Mouse (Mus musculus): ENCODE results near the gene Atp8b4. TPM values are rescaled to one million over a fixed set of nuclear protein-coding genes. Genes with fewer than 3 reads are reported as not detected.

Gene Atp8b4
- total RNA-seq, 2 experiments from 2014 or later = 0.27 to 0.31 TPM

DNA sequence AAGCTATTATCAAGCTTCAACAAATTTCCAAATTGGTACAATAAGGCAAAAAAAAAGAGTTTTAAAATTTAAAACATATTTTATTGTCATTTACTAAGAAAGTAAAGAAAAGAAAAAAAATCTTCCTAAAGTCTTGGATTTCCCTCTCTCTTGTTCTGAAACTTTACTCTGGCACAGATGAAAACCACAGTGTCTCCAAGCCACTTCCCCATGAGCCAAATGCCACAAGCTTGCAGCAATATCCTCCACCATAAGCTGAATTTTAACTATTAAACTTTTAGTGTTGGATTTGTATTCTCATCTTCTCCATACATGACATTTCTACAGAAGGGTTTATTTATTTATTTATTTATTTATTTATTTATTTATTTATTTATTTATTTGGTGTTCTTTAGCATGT lies 114.4 kb downstream of the Atp8b4 start:
- DNase-seq = no peak
- intact Hi-C loops (cut with DNase I; ENCODE audit: low total_unique reads) = no loop called here

DNA sequence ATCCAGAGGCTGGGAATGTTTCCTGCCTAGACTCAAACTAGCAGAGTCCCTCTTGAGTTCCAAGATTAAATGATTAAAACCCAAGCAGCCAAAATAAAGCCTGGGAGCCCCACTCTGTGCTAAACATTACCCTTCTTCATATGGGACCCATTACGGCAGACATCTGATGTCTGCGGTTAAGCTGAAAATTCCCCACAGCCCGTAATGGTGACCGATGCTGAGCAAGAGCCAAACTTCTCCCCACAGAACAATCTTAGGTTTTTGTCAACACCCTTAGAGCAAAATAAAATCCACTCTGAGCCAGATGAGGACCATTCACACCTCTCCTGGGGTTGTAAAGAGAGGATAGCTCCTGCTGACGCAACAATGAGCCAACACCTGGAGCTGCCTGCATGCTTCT lies 120.2 kb downstream of the Atp8b4 start:
- intact Hi-C loops (cut with DNase I; ENCODE audit: low total_unique reads) = no loop called here
- DNase-seq = no peak

DNA sequence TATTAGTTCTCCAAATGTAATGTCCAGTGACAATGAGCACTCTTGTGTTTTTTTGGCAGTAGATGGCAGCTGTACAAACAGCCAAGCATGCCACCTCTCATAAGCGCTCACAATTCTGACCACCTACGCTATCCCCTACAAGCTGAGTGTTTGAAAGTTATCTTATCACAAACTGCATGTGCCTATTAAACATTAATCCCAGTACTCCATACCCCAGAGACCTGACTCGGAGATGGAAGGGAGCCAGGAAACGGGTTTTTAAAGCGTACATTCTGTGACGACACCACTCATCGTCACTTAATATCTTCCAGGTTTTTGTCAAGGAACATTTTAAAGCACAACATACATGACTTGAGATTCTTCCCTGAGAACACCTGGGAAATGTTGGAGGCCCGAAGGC lies 128.8 kb downstream of the Atp8b4 start:
- DNase-seq = no peak
- intact Hi-C loops (cut with DNase I; ENCODE audit: low total_unique reads) = no loop called here

DNA sequence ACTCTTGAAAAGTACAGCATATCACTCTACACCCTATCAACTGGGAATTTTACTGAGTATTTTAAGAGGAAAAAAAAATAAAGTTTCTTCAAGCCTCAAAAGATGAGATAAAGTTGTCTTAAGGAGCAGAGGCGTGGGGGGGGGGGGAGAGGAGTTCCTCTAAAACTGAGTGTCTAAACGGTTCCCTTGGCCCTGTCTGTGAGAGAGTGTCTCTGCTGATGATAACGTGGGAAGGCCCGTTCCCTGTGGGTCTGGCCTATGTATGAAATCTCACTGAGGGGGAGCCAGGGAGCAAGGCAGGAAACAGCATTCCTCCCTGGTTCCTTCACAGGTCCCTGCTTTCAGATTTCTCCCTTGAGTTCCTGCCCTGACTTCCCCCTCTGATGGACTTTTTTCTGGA lies 130.7 kb downstream of the Atp8b4 start:
- intact Hi-C loops (cut with DNase I; ENCODE audit: low total_unique reads) = loop anchor here (10.0 kb wide), 1 partner anchor 365 kb away; no protein-coding TSS in a partner anchor
- no peak for DNase-seq

DNA sequence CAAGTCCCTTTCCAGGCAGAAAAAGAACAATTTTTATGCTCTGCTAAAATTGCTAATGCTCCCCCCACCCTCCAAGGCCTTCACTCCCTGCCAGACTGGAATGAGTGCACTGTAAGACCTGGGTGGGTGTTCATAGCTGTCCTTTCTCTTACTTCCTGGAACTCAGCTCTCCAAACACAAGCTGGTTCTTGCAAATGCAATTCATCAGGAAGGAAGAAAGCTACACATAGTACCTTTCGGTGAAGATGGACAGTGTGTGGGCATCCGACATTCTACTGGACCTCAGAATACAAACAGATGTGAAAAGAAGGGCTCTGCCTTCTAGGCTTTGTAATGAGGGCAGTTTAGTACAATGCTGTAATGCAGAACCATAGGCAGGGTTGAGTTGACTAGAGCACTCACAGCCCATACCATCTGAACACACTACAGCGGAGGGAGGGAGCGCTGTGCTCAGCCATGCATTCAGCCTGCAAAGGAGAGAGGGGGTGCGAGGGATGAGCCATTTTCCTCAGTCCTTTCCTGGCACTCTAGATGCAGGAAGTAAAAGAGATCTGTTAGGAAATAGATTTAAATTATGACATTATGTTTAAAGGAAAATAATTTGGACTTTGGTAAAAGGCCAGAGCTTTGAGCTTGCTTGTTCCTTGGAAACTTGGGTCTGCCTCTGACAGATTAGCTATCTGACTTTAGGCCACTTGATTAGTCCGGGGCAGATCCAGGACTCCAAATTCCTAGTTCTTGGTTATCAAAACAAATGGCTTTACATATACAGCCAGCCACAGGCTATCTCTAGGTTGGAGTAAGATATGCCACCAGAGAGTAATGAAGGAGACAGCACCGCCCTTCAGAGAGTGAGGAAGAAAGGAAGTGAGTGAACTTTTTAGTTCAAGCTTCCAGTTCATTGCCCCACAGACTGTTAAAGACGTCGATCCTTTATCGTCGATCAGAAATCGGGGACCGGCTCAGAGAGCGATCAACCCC lies 136.4 kb downstream of the Atp8b4 start:
- intact Hi-C loops (cut with DNase I; ENCODE audit: low total_unique reads) = loop anchor here (5.0 to 10.0 kb wide), 2 partner anchors 359 to 472 kb away; no protein-coding TSS in a partner anchor
- DNase-seq = no peak

DNA sequence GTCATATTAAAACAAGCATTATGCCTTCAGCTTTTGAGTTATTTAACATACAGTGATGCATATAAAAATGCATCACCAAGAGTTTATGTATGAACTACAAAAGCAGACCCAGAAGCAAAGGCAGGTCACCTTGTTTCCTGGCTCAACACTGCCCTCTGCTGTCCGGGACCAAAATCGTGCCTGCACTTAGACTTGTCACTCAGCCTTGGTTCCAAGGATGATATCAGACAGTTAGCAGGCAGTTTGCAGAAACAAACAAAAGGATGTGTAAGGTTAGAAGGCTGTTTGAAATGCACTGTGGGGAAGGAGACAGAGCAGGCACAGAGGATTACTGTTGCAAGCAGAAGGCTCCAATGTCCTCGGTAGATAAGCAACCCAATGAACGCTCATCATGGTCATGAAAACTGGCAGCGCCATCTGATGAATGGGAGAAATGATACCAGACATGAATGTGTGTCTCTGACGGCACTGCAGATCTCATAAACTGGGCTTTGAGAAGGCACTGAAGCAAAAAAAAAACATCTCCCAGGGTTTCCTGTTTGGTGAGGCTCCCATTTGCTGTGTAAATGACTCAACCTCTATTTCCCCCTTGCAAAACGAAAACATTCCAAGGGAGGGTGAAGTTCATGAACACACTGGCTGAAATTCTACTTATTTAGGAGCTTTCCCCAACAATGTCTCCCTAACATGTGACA lies 137.3 kb downstream of the Atp8b4 start:
- DNase-seq = peak; percentile 81
- intact Hi-C loops (cut with DNase I; ENCODE audit: low total_unique reads) = loop anchor here (5.0 to 10.0 kb wide), 2 partner anchors 358 to 471 kb away; no protein-coding TSS in a partner anchor

DNA sequence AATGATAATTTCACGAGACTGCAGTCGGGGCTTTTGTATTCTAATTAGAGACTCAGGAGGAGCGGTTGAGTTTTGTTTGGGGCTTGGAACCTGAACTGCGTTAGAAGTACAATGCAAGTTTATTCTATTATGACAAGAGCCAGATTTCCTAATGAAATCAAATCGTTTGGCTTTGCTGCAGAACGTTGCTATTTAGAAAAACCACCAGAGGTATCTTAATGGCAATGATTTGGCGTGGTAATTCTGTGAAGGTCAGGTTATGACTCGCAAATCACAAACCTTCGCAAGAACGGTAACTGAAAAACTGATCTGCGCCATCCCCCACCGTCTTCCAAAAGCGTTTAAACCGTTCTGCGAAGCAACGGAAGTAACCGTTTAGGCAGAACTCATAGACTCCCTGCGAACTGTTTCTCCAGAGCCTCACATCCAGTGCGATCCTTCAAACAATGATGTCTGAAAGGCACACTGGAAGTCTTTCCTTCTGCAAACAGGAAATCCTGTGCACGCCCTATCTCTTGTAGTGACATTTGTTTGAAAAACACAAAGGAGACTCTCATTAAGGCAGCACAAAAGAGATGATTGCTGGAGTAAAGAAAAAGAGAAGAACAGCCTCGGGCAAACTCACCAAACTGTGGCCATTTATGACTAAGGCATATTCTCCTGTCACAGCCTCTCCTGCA lies 139.2 kb downstream of the Atp8b4 start:
- no peak for DNase-seq

DNA sequence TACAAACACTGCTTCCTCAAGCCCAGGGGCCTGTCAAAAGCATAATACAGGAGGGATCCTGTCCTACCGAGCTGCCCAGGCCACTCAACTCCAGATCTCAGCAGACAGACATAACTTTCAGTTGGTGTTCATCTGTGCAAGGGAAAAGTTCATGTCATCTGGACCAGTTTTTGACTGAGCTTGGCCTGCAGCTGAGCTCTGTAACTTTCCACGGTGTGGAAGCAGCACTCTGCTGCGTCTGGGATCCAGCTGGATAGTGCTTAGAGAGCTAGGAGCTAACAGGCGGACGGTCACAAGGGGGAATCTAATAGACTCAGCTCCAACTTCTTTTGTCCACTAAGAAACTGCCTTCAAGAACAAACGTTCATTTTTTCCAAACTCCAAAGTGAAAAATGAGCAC lies 139.8 kb downstream of the Atp8b4 start:
- intact Hi-C loops (cut with DNase I; ENCODE audit: low total_unique reads) = loop anchor here (5.0 to 10.0 kb wide), 2 partner anchors 356 to 468 kb away; no protein-coding TSS in a partner anchor
- DNase-seq = peak; percentile 59

More for the DNA sequence above, 139.2 kb downstream of the Atp8b4 start:
- intact Hi-C loops (cut with DNase I; ENCODE audit: low total_unique reads) = loop anchor here (5.0 to 10.0 kb wide), 2 partner anchors 356 to 469 kb away; no protein-coding TSS in a partner anchor

DNA sequence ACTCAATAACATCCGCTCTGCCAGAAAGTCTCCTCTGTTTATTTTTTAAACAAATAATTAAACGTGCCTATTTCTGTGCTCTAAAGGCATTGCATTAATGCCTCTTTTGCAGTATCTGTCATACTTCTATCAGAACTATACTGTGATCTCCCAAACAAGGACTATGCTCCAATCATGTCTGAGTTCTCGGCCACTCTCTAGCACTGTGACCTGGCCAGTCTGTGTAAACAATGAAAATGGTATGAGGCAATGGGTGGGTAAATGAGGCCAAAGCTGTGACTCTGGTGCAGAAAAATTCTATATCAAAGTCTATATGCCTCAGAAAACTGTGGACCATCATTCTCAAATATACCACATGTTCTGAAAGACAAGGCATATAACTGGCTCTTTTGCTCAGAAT lies 140.5 kb downstream of the Atp8b4 start:
- intact Hi-C loops (cut with DNase I; ENCODE audit: low total_unique reads) = loop anchor here (5.0 to 10.0 kb wide), 2 partner anchors 355 to 468 kb away; no protein-coding TSS in a partner anchor
- DNase-seq = no peak

DNA sequence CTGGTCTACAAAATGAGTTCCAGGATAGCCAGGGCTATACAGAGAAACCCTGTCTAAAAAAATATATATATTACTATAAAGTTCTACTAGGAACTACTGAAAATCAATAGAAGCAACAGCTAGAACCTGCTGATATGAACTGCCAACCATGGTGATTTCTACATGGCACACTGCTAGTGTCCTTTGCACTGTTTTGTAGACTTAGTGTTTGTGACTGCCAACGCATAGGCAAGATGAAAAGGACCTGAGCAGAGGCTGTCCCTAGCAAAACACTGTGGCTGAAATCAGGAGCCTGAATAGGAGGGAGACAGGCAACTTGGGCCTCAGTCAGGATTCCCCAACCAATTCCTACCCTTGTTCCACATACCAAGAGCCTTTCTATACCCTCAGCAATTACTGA lies 141.2 kb downstream of the Atp8b4 start:
- intact Hi-C loops (cut with DNase I; ENCODE audit: low total_unique reads) = no loop called here
- DNase-seq = no peak

DNA sequence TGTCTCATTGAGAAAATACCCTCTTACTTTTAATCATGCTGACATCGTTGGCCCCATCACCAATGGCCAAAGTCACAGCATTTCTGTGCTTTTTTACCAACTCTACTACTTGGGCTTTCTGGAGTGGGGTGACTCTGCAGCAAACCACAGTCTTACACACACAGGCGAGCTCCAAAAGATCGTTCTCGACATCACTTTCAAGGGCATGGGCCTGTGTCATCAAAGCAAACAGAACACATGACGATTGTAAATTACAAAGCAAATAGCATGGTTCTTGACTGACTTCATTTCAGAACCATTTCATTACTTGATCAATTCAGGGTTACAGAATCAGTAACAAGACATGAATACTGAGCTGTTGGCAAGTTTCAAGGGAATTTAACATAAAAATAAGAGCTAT lies 141.7 kb downstream of the Atp8b4 start:
- no peak for DNase-seq
- intact Hi-C loops (cut with DNase I; ENCODE audit: low total_unique reads) = no loop called here

DNA sequence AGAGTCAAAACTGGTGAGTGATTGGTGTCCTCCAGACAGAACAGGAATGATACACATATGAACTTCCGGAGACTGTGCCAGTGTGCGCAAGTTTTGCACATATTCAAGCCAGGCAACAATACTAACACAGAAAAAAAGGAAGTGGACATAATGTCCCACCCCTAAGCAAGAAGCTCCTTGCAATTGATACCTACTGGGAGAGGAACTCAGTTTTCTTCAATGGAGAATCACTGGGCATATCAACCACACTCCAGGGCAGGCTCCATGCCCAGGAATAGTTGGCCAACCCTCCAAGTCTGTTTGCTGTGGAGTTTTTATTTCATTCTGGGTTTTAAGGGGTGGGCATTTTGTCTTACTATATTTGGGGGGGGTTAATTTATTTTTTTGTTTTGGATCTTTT lies 145.2 kb downstream of the Atp8b4 start:
- intact Hi-C loops (cut with DNase I; ENCODE audit: low total_unique reads) = no loop called here
- DNase-seq = no peak

DNA sequence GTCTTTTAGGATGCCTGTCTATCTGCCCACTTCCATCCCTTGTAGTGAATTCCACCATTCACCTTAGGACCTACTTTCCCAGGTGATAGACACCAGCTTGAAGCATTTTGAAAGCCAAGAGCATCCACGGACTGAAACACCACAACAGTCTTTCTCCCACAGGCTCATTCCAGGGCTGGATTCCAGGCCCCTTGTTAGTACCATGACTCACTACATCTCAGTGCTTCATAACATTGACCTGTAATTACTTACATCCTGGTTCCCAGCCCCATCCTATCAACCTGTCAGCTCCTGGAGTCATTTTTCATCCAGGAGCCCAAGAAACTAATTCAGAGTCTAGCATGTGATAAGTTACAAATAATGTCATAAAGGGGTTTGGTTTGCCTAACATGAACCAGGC lies 148.7 kb downstream of the Atp8b4 start:
- intact Hi-C loops (cut with DNase I; ENCODE audit: low total_unique reads) = no loop called here
- DNase-seq = no peak

DNA sequence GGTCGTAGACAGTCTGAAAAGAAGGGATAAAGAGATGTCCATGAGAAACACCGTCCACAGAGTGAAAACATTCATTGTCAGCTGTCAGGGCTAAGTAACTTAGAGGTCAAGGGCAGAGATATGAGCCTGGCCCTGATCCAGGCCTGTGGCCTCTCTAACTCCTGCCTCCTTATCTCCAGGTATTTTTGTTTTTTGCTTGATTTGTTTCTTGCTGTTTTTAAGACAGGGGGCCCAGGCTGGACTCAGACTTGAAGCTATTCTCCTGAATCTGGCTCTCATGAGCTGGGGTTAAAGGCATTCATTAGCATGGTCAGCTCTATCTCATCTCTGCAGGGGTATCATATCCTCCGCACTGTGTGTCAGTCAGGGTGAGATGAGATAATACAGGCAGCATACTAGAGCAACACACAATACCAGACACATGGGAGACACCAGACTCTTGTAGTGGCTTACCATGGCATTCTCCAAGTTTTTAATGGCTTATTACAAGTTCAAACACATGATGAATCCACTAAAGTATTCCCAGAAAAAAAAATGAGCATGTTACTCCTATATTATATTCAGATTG lies 157.4 kb downstream of the Atp8b4 start:
- intact Hi-C loops (cut with DNase I; ENCODE audit: low total_unique reads) = no loop called here
- DNase-seq = no peak

DNA sequence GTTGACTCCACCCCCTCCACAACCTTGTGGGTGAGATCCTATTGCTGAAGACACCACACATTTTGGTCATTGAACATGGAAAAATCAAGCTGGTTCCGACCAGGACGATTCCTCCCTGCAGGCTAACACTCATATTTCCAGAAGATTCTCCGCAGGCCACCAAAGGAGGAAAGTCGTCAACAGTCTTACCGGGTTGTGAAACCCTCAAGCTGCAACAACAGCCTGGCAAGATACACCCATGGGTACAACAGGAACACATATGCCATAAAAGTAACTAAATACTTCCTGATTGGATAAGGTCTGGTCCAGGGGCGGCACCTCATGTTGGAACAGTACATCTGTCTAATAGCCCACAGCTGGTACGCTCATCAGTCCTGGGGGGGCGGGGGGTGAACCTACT lies 159.0 kb downstream of the Atp8b4 start:
- intact Hi-C loops (cut with DNase I; ENCODE audit: low total_unique reads) = no loop called here

DNA sequence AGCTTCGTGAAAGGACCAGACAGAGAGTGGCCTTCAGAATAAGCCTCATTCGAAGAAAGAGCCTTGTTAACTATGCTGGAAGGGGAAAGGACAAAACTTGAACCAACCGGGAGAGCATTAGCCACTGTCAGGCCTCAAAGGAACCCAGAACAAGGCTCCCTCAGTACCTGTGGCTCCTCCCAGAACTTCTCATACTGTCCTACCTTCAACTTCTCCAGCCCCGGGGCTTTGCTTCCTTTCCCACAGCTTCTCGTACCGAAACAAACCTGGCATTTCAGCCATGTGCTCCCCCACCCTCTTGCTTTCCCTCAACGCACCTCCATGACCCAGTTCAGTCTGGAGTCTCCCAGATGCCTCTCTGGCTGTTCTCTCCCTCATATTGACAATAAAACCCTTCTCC lies 160.3 kb downstream of the Atp8b4 start:
- DNase-seq = no peak
- intact Hi-C loops (cut with DNase I; ENCODE audit: low total_unique reads) = no loop called here

More for the DNA sequence above, 159.0 kb downstream of the Atp8b4 start:
- no peak for DNase-seq

DNA sequence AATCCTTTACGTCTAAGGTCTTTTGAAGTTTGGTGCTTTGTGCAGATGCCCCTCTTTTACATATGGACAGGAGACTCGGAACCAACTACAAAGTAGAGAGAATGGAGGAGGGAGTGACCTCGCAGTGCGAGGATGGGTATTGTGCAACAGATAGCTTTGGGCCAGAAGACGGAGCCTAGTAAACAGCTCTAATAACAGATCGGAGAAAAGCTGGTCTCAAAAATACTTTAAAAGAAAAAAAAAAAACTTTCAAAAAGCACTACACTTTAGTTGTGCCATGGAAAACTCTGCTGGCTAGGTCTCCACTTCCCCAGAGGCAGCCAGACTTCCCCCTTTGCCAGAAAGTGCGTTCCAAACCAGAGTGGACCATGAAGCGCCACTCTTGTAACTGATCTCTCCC lies 161.0 kb downstream of the Atp8b4 start:
- intact Hi-C loops (cut with DNase I; ENCODE audit: low total_unique reads) = no loop called here
- peak; percentile 25 for DNase-seq

DNA sequence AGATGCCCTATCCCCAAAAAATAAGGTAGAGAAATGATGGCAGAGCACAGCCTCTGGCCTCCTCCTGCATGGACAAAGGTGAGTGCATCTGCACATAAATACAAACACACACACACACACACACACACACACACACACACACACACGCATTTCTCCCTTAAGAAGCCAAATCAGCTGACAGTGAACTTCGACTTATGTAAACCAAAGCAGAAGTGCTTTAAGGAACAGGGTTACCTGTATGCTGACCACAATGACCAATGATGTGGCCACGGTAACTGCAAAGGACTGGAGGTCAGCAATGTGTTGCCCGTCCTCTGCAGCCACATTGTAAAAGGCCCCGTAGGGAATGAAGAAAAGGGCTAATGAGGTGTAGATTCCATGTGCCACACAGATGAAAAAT lies 163.3 kb downstream of the Atp8b4 start:
- no peak for DNase-seq
- intact Hi-C loops (cut with DNase I; ENCODE audit: low total_unique reads) = no loop called here

DNA sequence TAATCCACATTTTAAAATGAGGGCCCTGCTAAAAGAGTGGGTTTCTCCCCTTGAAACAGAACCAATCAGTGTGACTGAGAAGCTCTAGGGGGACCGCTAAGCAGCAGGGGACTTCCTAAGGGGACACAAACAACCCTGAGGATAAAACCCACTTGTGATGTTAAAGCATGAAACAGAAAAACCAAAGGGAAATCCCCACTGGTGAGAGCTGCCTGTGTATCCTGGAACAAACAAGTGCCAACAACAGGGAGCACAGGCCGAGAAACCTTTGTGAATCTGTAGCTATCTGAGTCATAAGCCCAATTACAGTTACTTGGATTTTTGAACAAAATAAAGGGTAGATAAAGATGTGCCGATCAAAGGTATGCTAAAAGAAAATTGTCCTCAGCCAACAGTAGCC lies 168.7 kb downstream of the Atp8b4 start:
- no peak for DNase-seq
- intact Hi-C loops (cut with DNase I; ENCODE audit: low total_unique reads) = no loop called here
